22 mouse cellular contexts compared by ENCODE assay signal in the genomic region with DNA sequence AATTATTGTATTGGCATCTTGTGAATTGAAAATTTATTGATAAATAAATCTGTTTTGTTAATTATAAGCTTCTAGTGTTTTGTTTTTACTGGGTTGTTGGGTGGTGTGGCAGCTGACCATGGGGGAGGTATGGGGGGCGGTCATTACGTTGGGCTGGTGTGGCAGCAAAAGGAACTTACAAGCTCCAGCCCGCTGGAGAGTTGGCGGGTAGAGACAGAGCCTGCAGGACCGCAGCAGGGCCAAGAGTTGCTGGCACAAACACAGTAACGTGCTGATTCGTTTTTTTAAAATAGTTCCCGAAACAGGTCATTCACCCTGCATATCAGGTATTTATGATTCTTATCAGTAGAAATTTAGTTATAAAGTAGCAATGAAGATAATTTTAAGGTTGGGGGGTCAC. TPM values are rescaled to one million over a fixed set of nuclear protein-coding genes. Genes with fewer than 3 reads are reported as not detected.
DNase-seq lines count a peak whose midpoint lies in the region; ATAC-seq lines count a peak whose summit lies in the region.
"Had no signal": no experiment of that assay in that cellular context is flagged by ENCODE, and none has a peak within 500 bp of the region (broad histone marks: within the 10 kb centered on the region; RNA-seq: fewer than 3 reads in every experiment).

No protein-coding gene starts in this region.

- no peak overlapping the region for H3K4me3 ChIP-seq in midbrain, embryonic 11.5 days (ENCODE audit: low read depth, low read length)
- no peak overlapping the region for H3K4me3 ChIP-seq in midbrain, embryonic 14.5 days (replicated peaks; ENCODE audit: low read depth, low read length)
- H3K4me3 ChIP-seq: embryonic facial prominence, embryonic 13.5 days; embryonic facial prominence, embryonic 15.5 days; erythroblast, embryonic 14.5 days; forebrain, embryonic 10.5 days; forebrain, embryonic 12.5 days had no signal

- peak; percentile 9 to 33 for DNase-seq in cerebellum, postnatal 14 days
- peak; percentile 20 to 33 for DNase-seq in cerebellum, postnatal 36 days
- DNase-seq in cerebellum, postnatal 4 days (ENCODE audit: low spot score in 2 of 2): no peak
- DNase-seq in midbrain, embryonic 11.5 days (ENCODE audit: low spot score, missing footprints): peak; percentile 57
- no peak for DNase-seq in midbrain, embryonic 14.5 days
- peak; percentile 39 for DNase-seq in brain, adult 2 months (ENCODE audit: low read depth, low spot score)
- DNase-seq in MN1 (ENCODE audit: low spot score): no peak
- DNase-seq: adrenal gland, adult 8-10 months; adrenal gland, postnatal 14 days; adrenal gland, postnatal 36 days; cerebellum, adult 9-10 months; embryo, embryonic 11 days had no signal

- no peak for ATAC-seq in cerebellum, adult (ENCODE audit: insufficient number of reproducible peaks, low FRiP score, low TSS enrichment)
- ATAC-seq in midbrain, embryonic 11.5 days (ENCODE audit: low FRiP score): no peak
- ATAC-seq in midbrain, embryonic 14.5 days (ENCODE audit: low FRiP score, low TSS enrichment): no peak
- ATAC-seq: activated CD4-positive, CD25-positive, alpha-beta regulatory T cell, adult 4 months; forebrain, embryonic 14.5 days; forebrain, embryonic 16.5 days; Patski had no signal

- H3K9me3 ChIP-seq in midbrain, embryonic 11.5 days (ENCODE audit: control insufficient read depth, low read length): no peaks in the 10 kb centered on the region
- no peaks in the 10 kb centered on the region for H3K9me3 ChIP-seq in midbrain, embryonic 14.5 days (ENCODE audit: control insufficient read depth, low read length)
- H3K9me3 ChIP-seq: embryonic facial prominence, embryonic 13.5 days; embryonic facial prominence, embryonic 15.5 days; forebrain, embryonic 10.5 days; forebrain, embryonic 12.5 days had no signal

- no peaks in the 10 kb centered on the region for H3K4me1 ChIP-seq in midbrain, embryonic 11.5 days (ENCODE audit: control insufficient read depth, insufficient read depth, low read length)
- no peaks in the 10 kb centered on the region for H3K4me1 ChIP-seq in midbrain, embryonic 14.5 days (ENCODE audit: control insufficient read depth, insufficient read depth, low read length)
- H3K4me1 ChIP-seq: embryonic facial prominence, embryonic 15.5 days; forebrain, embryonic 10.5 days; forebrain, embryonic 12.5 days had no signal

- no peak overlapping the region for H3K4me2 ChIP-seq in midbrain, embryonic 11.5 days
- H3K4me2 ChIP-seq in midbrain, embryonic 14.5 days (ENCODE audit: low read length): no peak overlapping the region
- H3K4me2 ChIP-seq: embryonic facial prominence, embryonic 13.5 days; embryonic facial prominence, embryonic 15.5 days; forebrain, embryonic 12.5 days had no signal

- no peak overlapping the region for H3K9ac ChIP-seq in midbrain, embryonic 11.5 days (ENCODE audit: low read length)
- no peak overlapping the region for H3K9ac ChIP-seq in midbrain, embryonic 14.5 days (replicated peaks; ENCODE audit: low read length)
- H3K9ac ChIP-seq: embryonic facial prominence, embryonic 13.5 days; embryonic facial prominence, embryonic 15.5 days; forebrain, embryonic 12.5 days had no signal

- H3K36me3 ChIP-seq in midbrain, embryonic 11.5 days (ENCODE audit: control insufficient read depth, insufficient read depth, low read length): no peaks in the 10 kb centered on the region
- no peaks in the 10 kb centered on the region for H3K36me3 ChIP-seq in midbrain, embryonic 14.5 days (ENCODE audit: control insufficient read depth, insufficient read depth, low read length)
- H3K36me3 ChIP-seq: embryonic facial prominence, embryonic 13.5 days; embryonic facial prominence, embryonic 15.5 days; forebrain, embryonic 12.5 days had no signal

- H3K27ac ChIP-seq in midbrain, embryonic 11.5 days (ENCODE audit: low read depth, low read length): no peak overlapping the region
- no peak overlapping the region for H3K27ac ChIP-seq in midbrain, embryonic 14.5 days (replicated peaks; ENCODE audit: low read depth, low read length)
- H3K27ac ChIP-seq: embryonic facial prominence, embryonic 13.5 days; embryonic facial prominence, embryonic 15.5 days; forebrain, embryonic 10.5 days; forebrain, embryonic 12.5 days had no signal

- WGBS in midbrain, embryonic 11.5 days: 95% methylated on average over 8 of the region's 8 CpGs
- WGBS in midbrain, embryonic 14.5 days: 95% methylated on average over 8 of the region's 8 CpGs

- H3K27me3 ChIP-seq in midbrain, embryonic 11.5 days (ENCODE audit: control insufficient read depth, insufficient read depth, low read length): no peaks in the 10 kb centered on the region
- H3K27me3 ChIP-seq in midbrain, embryonic 14.5 days (ENCODE audit: control insufficient read depth, insufficient read depth, low read length): no peaks in the 10 kb centered on the region
- H3K27me3 ChIP-seq: embryonic facial prominence, embryonic 13.5 days; embryonic facial prominence, embryonic 15.5 days; forebrain, embryonic 12.5 days; Patski had no signal

RNA-seq across cellular contexts. Expression of gene Fam193a, which starts 23.5 kb away (rescaled TPM):
- polyA plus RNA-seq in midbrain, embryonic 11.5 days (2014; fragmentation: Nextera tagmentation; extraction: Ambion mirVana): 14.4 and 15.3 TPM in 2 replicates
- polyA plus RNA-seq in midbrain, embryonic 14.5 days (2014; fragmentation: Nextera tagmentation; extraction: Ambion mirVana): 20.8 and 21.9 TPM in 2 replicates

RNA-seq across cellular contexts. Expression of gene Rnf4, which starts 57.2 kb away (rescaled TPM):
- polyA plus RNA-seq in midbrain, embryonic 11.5 days (2014; fragmentation: Nextera tagmentation; extraction: Ambion mirVana): 190 and 205 TPM in 2 replicates
- 110 and 152 TPM in 2 replicates for polyA plus RNA-seq in midbrain, embryonic 14.5 days (2014; fragmentation: Nextera tagmentation; extraction: Ambion mirVana)

Comparison
In these comparisons a context has a peak if more than half of its experiments do, and no peak if none do; other contexts are left out.
1. DNase-seq: peak in cerebellum, postnatal 14 days (2 of 2), cerebellum, postnatal 36 days (2 of 2), midbrain, embryonic 11.5 days (single experiment) and brain, adult 2 months (single experiment); none in cerebellum, postnatal 4 days (0 of 2), midbrain, embryonic 14.5 days (single experiment) and MN1 (single experiment).